Mouse (Mus musculus) MEL (cell line): ENCODE measurements around the gene Tfpt. TPM values are rescaled to one million over a fixed set of nuclear protein-coding genes. Genes with fewer than 3 reads are reported as not detected.
A peak's percentile ranks its signal among the peaks of the same experiment; 100 is the strongest.

Experiments used
- DNase-seq: peaks from one replicate; pipeline ENCODE4 v3.0.0; 2011; ENCODE audit warnings: low read depth, low spot score
- H3K27ac ChIP-seq: 2 replicates; pipeline ENCODE4 v1.5.1; 2012; ENCODE audit warnings: low read depth, mild to moderate bottlenecking, control low read depth, low read length, moderate library complexity; ENCODE audit not compliant: control insufficient read depth
- H3K27me3 ChIP-seq, 2 experiments: fragments of 150-350 bp in 1 of 2; sonication (generic) in 1 of 2; 2 replicates each; pipeline ENCODE4 v1.6.1; 2012; ENCODE audit warnings: low read length in 2 of 2, mild to moderate bottlenecking in 2 of 2, improper control_type of control experiment in 1 of 2, moderate library complexity in 1 of 2; ENCODE audit not compliant: insufficient read depth in 2 of 2, control insufficient read depth in 1 of 2
- H3K36me3 ChIP-seq, 2 experiments: 2 replicates each; pipeline ENCODE4 v1.6.1; 2012 to 2014; ENCODE audit warnings: low read length in 2 of 2, improper control_type of control experiment in 1 of 2, inconsistent platforms in 1 of 2, mild to moderate bottlenecking in 1 of 2; ENCODE audit not compliant: insufficient read depth in 2 of 2, control insufficient read depth in 1 of 2
- H3K4me1 ChIP-seq, 2 experiments: fragments of 150-350 bp in 1 of 2; sonication (generic) in 1 of 2; 2 replicates each; pipeline ENCODE4 v1.6.1; 2012; ENCODE audit warnings: low read length in 2 of 2, improper control_type of control experiment in 1 of 2, mild to moderate bottlenecking in 1 of 2; ENCODE audit not compliant: insufficient read depth in 2 of 2, control insufficient read depth in 1 of 2
- H3K4me3 ChIP-seq, 2 experiments: fragments of 150-350 bp in 1 of 2; sonication (generic) in 1 of 2; 2 replicates each; pipeline ENCODE4 v1.5.1; 2012; ENCODE audit warnings: low read depth in 2 of 2, low read length in 2 of 2, mild to moderate bottlenecking in 2 of 2, moderate library complexity in 2 of 2, control low read depth in 1 of 2, improper control_type of control experiment in 1 of 2; ENCODE audit not compliant: control insufficient read depth in 1 of 2, insufficient read depth in 1 of 2
- H3K79me2 ChIP-seq: 2 replicates; pipeline ENCODE4 v1.6.1; 2012; ENCODE audit warnings: mild to moderate bottlenecking, low read length, moderate library complexity; ENCODE audit not compliant: control insufficient read depth, poor library complexity, insufficient read depth
- H3K9ac ChIP-seq: 2 replicates; pipeline ENCODE4 v1.6.1; 2012; ENCODE audit warnings: low read depth, mild to moderate bottlenecking, control low read depth, low read length, moderate library complexity; ENCODE audit not compliant: control insufficient read depth, poor library complexity, severe bottlenecking
- H3K9me3 ChIP-seq: fragments of 150-350 bp; sonication (generic); replicated peaks from 2 replicates; pipeline ENCODE4 v1.6.1; 2012; ENCODE audit warnings: mild to moderate bottlenecking, low read length, improper control_type of control experiment, moderate library complexity; ENCODE audit not compliant: insufficient read depth
- CHD1 ChIP-seq: IDR thresholded peaks from 2 replicates; pipeline ENCODE4 v1.6.1; 2012; ENCODE audit warnings: low read depth, mild to moderate bottlenecking, inconsistent platforms, low read length, improper control_type of control experiment
- CHD2 ChIP-seq: IDR thresholded peaks from 2 replicates; pipeline ENCODE4 v1.6.1; 2011; ENCODE audit warnings: low read length, improper control_type of control experiment
- CTCF ChIP-seq, 3 experiments: IDR thresholded peaks in 2 of 3; conservative IDR thresholded peaks in 1 of 3; 2 replicates each; pipeline ENCODE4 v1.5.1; 2011 to 2012; ENCODE audit warnings: low read length in 3 of 3, low read depth in 2 of 3, mild to moderate bottlenecking in 2 of 3, improper control_type of control experiment in 1 of 3, inconsistent platforms in 1 of 3, mixed read lengths in 1 of 3, moderate library complexity in 1 of 3; ENCODE audit not compliant: control insufficient read depth in 1 of 3, insufficient read depth in 1 of 3, poor library complexity in 1 of 3, severe bottlenecking in 1 of 3
- E2F4 ChIP-seq: IDR thresholded peaks from 2 replicates; pipeline ENCODE4 v1.6.1; 2011; ENCODE audit warnings: low read depth, low read length, improper control_type of control experiment, borderline replicate concordance
- ELF1 ChIP-seq: IDR thresholded peaks from 2 replicates; pipeline ENCODE4 v1.6.1; 2014; ENCODE audit warnings: low read depth, mild to moderate bottlenecking, inconsistent platforms, low read length, improper control_type of control experiment, moderate library complexity
- EP300 ChIP-seq, 2 experiments: IDR thresholded peaks; 2 replicates each; pipeline ENCODE4 v1.6.1; 2011; ENCODE audit warnings: improper control_type of control experiment in 2 of 2, low read length in 2 of 2, low read depth in 1 of 2, mild to moderate bottlenecking in 1 of 2
- JUND ChIP-seq: IDR thresholded peaks from 2 replicates; pipeline ENCODE4 v1.6.1; 2011; ENCODE audit warnings: low read depth, mild to moderate bottlenecking, improper control_type of control experiment, low read length
- KAT2A ChIP-seq: conservative IDR thresholded peaks from 2 replicates; pipeline ENCODE4 v1.6.1; 2012; ENCODE audit warnings: low read depth, low read length, improper control_type of control experiment, inconsistent platforms
- MAX ChIP-seq: IDR thresholded peaks from 2 replicates; pipeline ENCODE4 v1.6.1; 2011; ENCODE audit warnings: low read length, improper control_type of control experiment
- MXI1 ChIP-seq: IDR thresholded peaks from 2 replicates; pipeline ENCODE4 v1.6.1; 2011; ENCODE audit warnings: mild to moderate bottlenecking, low read depth, low read length, improper control_type of control experiment
- POLR2A ChIP-seq, 2 experiments: IDR thresholded peaks; 2 replicates each; pipeline ENCODE4 v1.6.1; 2011 to 2012; ENCODE audit warnings: low read length in 2 of 2, mild to moderate bottlenecking in 2 of 2, control low read depth in 1 of 2, improper control_type of control experiment in 1 of 2, low read depth in 1 of 2, moderate library complexity in 1 of 2; ENCODE audit not compliant: control insufficient read depth in 1 of 2, insufficient read depth in 1 of 2, poor library complexity in 1 of 2
- POLR2AphosphoS2 ChIP-seq: IDR thresholded peaks from 2 replicates; pipeline ENCODE4 v1.6.1; 2011; ENCODE audit warnings: low read length, improper control_type of control experiment
- POLR2AphosphoS5 ChIP-seq: IDR thresholded peaks from 2 replicates; pipeline ENCODE4 v1.6.1; 2012; ENCODE audit warnings: low read depth, borderline replicate concordance, mild to moderate bottlenecking, inconsistent platforms, low read length, moderate library complexity, mixed read lengths
- RCOR1 ChIP-seq: IDR thresholded peaks from 2 replicates; pipeline ENCODE4 v1.6.1; 2012; ENCODE audit warnings: low read depth, mild to moderate bottlenecking, inconsistent platforms, low read length, improper control_type of control experiment
- SIN3A ChIP-seq: IDR thresholded peaks from 2 replicates; pipeline ENCODE4 v1.6.1; 2012; ENCODE audit warnings: low read length, improper control_type of control experiment, inconsistent platforms
- SMC3 ChIP-seq: IDR thresholded peaks from 2 replicates; pipeline ENCODE4 v1.6.1; 2011; ENCODE audit warnings: low read depth, low read length, improper control_type of control experiment
- TAL1 ChIP-seq: IDR thresholded peaks from 2 replicates; pipeline ENCODE4 v1.6.1; 2012; ENCODE audit warnings: mild to moderate bottlenecking, inconsistent platforms, low read length, moderate library complexity, mixed read lengths
- TBP ChIP-seq: IDR thresholded peaks from 2 replicates; pipeline ENCODE4 v1.8.0; 2011; ENCODE audit warnings: low read depth, low read length, improper control_type of control experiment
- TCF12 ChIP-seq: IDR thresholded peaks from 2 replicates; pipeline ENCODE4 v1.6.1; 2014; ENCODE audit warnings: low read depth, mild to moderate bottlenecking, inconsistent platforms, low read length, improper control_type of control experiment, moderate library complexity
- USF1 ChIP-seq: IDR thresholded peaks from 2 replicates; pipeline ENCODE4 v1.6.1; 2014; ENCODE audit warnings: low read depth, mild to moderate bottlenecking, inconsistent platforms, low read length, improper control_type of control experiment, moderate library complexity
- ZKSCAN1 ChIP-seq: IDR thresholded peaks from 2 replicates; pipeline ENCODE4 v1.6.1; 2012; ENCODE audit warnings: low read depth, mild to moderate bottlenecking, inconsistent platforms, low read length, improper control_type of control experiment, moderate library complexity
- ZNF384 ChIP-seq: IDR thresholded peaks from 2 replicates; pipeline ENCODE4 v1.6.1; 2012; ENCODE audit warnings: low read depth, mild to moderate bottlenecking, inconsistent platforms, low read length, improper control_type of control experiment
- polyA plus RNA-seq, 2 experiments: library from polyadenylated mRNA; stranded (reverse) in 1 of 2; unstranded in 1 of 2; fragments of >175 nt in 1 of 2; fragments of >200 nt in 1 of 2; gene quantifications; 2 replicates each; pipeline versions ENCODE4 v1.2.1 to v1.2.4; 2012; ENCODE audit warnings: low replicate concordance in 2 of 2, low read depth in 1 of 2; ENCODE audit not compliant: insufficient read length in 2 of 2, insufficient read depth in 1 of 2, missing spikeins in 1 of 2
- total RNA-seq: library from RNA; depleted of rRNA; stranded (reverse); fragments of 300-350 nt; gene quantifications from 2 replicates; pipeline ENCODE4 v1.2.3, GENCODE M21; 2012

Gene Tfpt
- total and polyA plus RNA-seq, 3 experiments = 42.4 to 50.0 TPM; not detected in 1

GRCm38 (mm10) chr7:3629543-3630477 is at the start of gene Tfpt, which contains the start of gene Prpf31 (continued):
- TF ChIP-seq TAL1 (no peak), ELF1 (peak; percentile 87), RCOR1 (peak; percentile 46; the same call in 1 of the 2 replicates), MAX (peak; percentile 79), MXI1 (peak; percentile 97)

- Histone ChIP-seq H3K9me3 (no peaks in the 10 kb centered on the region), H3K27me3 (no peaks in the 10 kb centered on the region), H3K4me3 (no peak within 1 kb of the TSS), H3K36me3 (no peaks in the 10 kb centered on the region), H3K4me1 (no peaks in the 10 kb centered on the region), H3K9ac (no peak within 1 kb of the TSS), H3K79me2 (no peaks in the 10 kb centered on the region), H3K27ac (no peak within 1 kb of the TSS)
- TF ChIP-seq CHD2 (no peak), TCF12 (no peak), ZNF384 (no peak), CTCF (IDR thresholded peaks at IDR 0.05 in 2 of 3, conservative IDR thresholded peaks at IDR 0.05 in 1 of 3; ENCODE audit: control insufficient read depth in 1 of 3, insufficient read depth in 1 of 3, low read depth in 2 of 3, low read length in 3 of 3, poor library complexity in 1 of 3, severe bottlenecking in 1 of 3) (no peak)
- no peak for DNase-seq
Measured at GRCm38 (mm10) chr7:3677342-3677741, 47.6 kb upstream of the Tfpt start, which contains the start of gene Tmc4. Gene Tmc4, minus strand, starts transcription at chr7:3677553.

GRCm38 (mm10) chr7:3676371-3676770 is 46.6 kb upstream of the Tfpt start:
- DNase-seq = no peak
- no peaks in the 10 kb centered on the region for H3K27me3 ChIP-seq
- H3K4me1 ChIP-seq = no peaks in the 10 kb centered on the region
- H3K36me3 ChIP-seq = no peaks in the 10 kb centered on the region
- no peak overlapping the region for H3K4me3 ChIP-seq
- H3K79me2 ChIP-seq = no peaks in the 10 kb centered on the region
- H3K9ac ChIP-seq = no peak overlapping the region
- no peak overlapping the region for H3K27ac ChIP-seq
- TF ChIP-seq TCF12 (no peak), ELF1 (no peak), USF1 (no peak), E2F4 (no peak), EP300 (IDR thresholded peaks at IDR 0.05; ENCODE audit: low read depth in 1 of 2, low read length in 2 of 2) (no peak), TBP (no peak), POLR2AphosphoS2 (no peak), JUND (no peak), KAT2A (no peak), SIN3A (no peak), POLR2AphosphoS5 (no peak), RCOR1 (no peak), ZNF384 (no peak), CHD2 (no peak), MAX (no peak), ZKSCAN1 (no peak), SMC3 (no peak), POLR2A (IDR thresholded peaks at IDR 0.05; ENCODE audit: control insufficient read depth in 1 of 2, insufficient read depth in 1 of 2, low read depth in 1 of 2, low read length in 2 of 2, poor library complexity in 1 of 2) (no peak), CHD1 (no peak)
- H3K9me3 ChIP-seq = no peaks in the 10 kb centered on the region
